Mouse (Mus musculus) hindbrain, embryonic 13.5 days (tissue): Measurements from ENCODE around the gene Prmt3. TPM values are rescaled to one million over a fixed set of nuclear protein-coding genes. Genes with fewer than 3 reads are reported as not detected.

ENCODE experiments used
- ATAC-seq: fragments of 200-750 bp; cut with Nextera tagmentation; 2 replicates; pipeline ENCODE4 v1.8.0; 2017; ENCODE audit warnings: moderate TSS enrichment; ENCODE audit not compliant: low FRiP score
- H3K27ac ChIP-seq: fragments of 300-500 bp; sonication (generic); 2 replicates; pipeline ENCODE4 v1.5.1; 2015; ENCODE audit warnings: inconsistent platforms, mild to moderate bottlenecking, moderate library complexity
- H3K27me3 ChIP-seq: fragments of 300-500 bp; sonication (generic); 2 replicates; pipeline ENCODE4 v1.6.1; 2015; ENCODE audit warnings: mild to moderate bottlenecking, inconsistent platforms
- H3K36me3 ChIP-seq: fragments of 300-500 bp; sonication (generic); 2 replicates; pipeline ENCODE4 v1.6.1; 2015; ENCODE audit warnings: mild to moderate bottlenecking, inconsistent platforms
- H3K4me1 ChIP-seq: fragments of 300-500 bp; sonication (generic); replicated peaks from 2 replicates; pipeline ENCODE4 v1.6.1; 2015; ENCODE audit warnings: inconsistent platforms
- H3K4me2 ChIP-seq: fragments of 300-500 bp; sonication (generic); 2 replicates; pipeline ENCODE4 v1.6.1; 2015; ENCODE audit warnings: inconsistent platforms, mild to moderate bottlenecking, moderate library complexity
- H3K4me3 ChIP-seq: fragments of 300-500 bp; sonication (generic); 2 replicates; pipeline ENCODE4 v1.5.1; 2015; ENCODE audit warnings: mild to moderate bottlenecking, inconsistent platforms
- H3K9ac ChIP-seq: fragments of 300-500 bp; sonication (generic); 2 replicates; pipeline ENCODE4 v1.6.1; 2015; ENCODE audit warnings: mild to moderate bottlenecking, inconsistent platforms
- H3K9me3 ChIP-seq: fragments of 300-500 bp; sonication (generic); 2 replicates; pipeline ENCODE4 v1.6.1; 2016; ENCODE audit warnings: inconsistent platforms
- WGBS: fragments of 180-500 bp; shearing (Covaris S2); methylation state at CpG from one replicate; pipeline ENCODE4 v1.1.7; 2015; 5-methylcytosine and 5-hydroxymethylcytosine counted together
- polyA plus RNA-seq: library from polyadenylated mRNA; unstranded; fragments of >200 nt; fragmentation: Nextera tagmentation; extraction: Ambion mirVana; gene quantifications from 2 replicates; pipeline ENCODE4 v1.2.1, GENCODE M21; 2015

The Prmt3 gene
- polyA plus RNA-seq, 1 experiment from 2014 or later: 50.8 TPM

DNA sequence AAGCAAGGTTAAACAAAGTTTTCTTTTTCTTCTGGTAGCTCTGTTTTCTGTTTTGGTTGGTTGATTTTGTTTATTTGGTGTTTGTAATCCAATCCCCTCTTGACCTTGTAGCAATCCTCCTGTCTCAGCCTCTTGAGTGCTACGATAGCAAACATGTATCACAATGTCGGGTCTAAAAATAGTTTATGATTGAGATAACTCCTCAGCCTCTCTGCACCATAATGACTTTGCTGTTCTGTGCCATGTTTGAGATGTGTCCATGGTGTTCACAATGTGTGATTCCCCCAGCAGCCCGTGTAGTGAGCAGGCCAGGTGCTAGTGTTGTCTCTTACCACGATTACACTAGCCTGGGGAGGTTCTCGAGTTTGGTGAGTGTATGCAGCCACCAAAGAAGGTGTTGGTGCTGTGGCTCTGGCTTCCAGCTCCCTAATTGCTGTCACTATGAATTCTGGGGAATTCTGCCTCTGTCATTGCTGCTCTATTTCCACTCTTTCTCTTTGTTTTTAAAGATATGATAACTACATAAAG, 26.6 kb downstream of the Prmt3 start:
- Histone ChIP-seq H3K9me3 (no peaks in the 10 kb centered on the region), H3K27me3 (no peaks in the 10 kb centered on the region), H3K4me1 (peaks cover 14% of the 10 kb centered on the region), H3K4me2 (no peak overlapping the region), H3K9ac (no peak overlapping the region), H3K36me3 (peaks cover 18% of the 10 kb centered on the region), H3K4me3 (no peak overlapping the region), H3K27ac (no peak overlapping the region)
- WGBS: 86% methylated on average over 5 of the region's 5 CpGs
- no peak for ATAC-seq

DNA sequence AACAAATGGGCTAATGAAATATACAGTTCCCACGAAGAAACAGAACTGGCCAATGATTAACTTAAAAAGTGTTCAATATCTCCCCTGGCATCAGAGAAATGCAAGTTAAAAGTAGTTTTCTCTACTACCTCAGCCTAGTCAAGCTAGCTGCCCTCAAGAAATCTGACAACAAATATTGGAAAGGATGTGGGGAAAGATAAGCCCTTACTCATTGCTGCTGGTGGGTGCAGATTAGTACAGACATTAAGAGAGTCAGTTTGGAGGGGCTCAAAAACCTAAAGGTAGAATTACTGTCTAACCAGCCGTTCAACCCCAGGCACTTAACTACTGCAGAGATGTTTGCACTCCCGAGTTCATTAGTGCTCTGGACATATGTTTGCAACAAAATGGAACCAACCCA, 27.5 kb downstream of the Prmt3 start:
- 70% methylated on average over 3 of the region's 3 CpGs for WGBS

DNA sequence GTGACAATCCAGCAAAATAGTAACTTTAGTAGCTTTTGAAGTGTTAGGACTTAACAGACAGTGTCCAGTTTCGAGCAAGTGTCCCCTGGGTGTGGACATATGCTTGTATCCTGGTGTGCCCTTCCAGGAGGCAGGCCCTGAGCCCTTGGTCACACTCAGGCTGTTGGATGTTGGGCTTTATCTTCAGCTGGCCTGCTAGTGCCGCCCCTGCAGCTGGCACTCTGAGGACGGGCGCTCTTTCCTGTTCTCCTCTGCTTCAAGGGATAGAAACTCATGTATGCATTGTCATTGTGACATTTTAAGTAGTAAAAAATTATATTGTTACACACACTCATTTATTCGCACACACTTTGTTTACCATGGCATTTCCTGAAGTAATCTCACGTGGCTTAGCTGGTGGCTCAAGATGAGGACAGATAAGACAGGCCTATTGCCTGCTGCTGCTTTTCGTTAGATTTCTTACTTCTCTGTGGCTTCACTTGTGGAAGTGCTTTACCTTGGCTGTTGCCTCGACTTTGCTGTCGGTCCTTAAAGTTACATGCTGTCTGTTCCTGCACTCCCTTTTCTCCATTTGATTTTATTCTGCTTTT, 29.0 kb downstream of the Prmt3 start:
- H3K4me2 ChIP-seq: no peak overlapping the region
- H3K4me3 ChIP-seq: no peak overlapping the region
- WGBS: 86% methylated on average over 9 of the region's 9 CpGs
- H3K27ac ChIP-seq: no peak overlapping the region
- no peak for ATAC-seq
- peaks cover 10% of the 10 kb centered on the region for H3K36me3 ChIP-seq
- no peaks in the 10 kb centered on the region for H3K27me3 ChIP-seq
- no peaks in the 10 kb centered on the region for H3K9me3 ChIP-seq
- peaks cover 14% of the 10 kb centered on the region for H3K4me1 ChIP-seq
- no peak overlapping the region for H3K9ac ChIP-seq

More for the DNA sequence above, 27.5 kb downstream of the Prmt3 start:
- no peak for ATAC-seq
- Histone ChIP-seq H3K9ac (no peak overlapping the region), H3K4me2 (no peak overlapping the region), H3K4me1 (peaks cover 14% of the 10 kb centered on the region), H3K36me3 (peaks cover 10% of the 10 kb centered on the region), H3K9me3 (no peaks in the 10 kb centered on the region), H3K4me3 (no peak overlapping the region), H3K27ac (no peak overlapping the region), H3K27me3 (no peaks in the 10 kb centered on the region)

- 70% methylated on average over 17 of the region's 17 CpGs for WGBS
- Histone ChIP-seq H3K27me3 (no peaks in the 10 kb centered on the region), H3K4me2 (no peak overlapping the region), H3K4me3 (no peak overlapping the region), H3K36me3 (peaks cover 10% of the 10 kb centered on the region), H3K27ac (peak overlapping the region; percentile 58; the same call in 1 of the 2 replicates), H3K4me1 (peaks cover 14% of the 10 kb centered on the region), H3K9ac (no peak overlapping the region), H3K9me3 (no peaks in the 10 kb centered on the region)
- ATAC-seq: peak; percentile 54
Measured at GRCm38 (mm10) chr7:49807846-49808622, 29.9 kb downstream of the Prmt3 start.

DNA sequence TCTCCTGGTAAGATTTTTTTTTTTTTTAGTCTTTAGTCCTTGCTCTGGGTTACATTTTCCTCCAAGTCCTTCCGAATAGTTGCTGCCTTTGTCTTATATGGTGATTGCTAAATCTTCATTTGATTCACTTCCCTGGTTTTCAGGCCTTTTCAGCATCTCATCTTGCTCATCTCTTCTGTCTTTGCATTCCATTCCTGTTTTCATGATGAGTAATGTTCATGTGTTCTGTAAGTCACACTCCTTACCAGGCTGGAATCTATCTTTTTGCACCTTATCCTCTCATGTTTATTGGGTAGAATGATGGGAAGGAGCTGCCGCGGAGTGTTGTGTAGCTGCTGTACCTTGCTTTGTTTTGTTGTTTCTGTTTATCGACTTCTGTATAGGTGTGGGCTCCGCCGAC, 31.0 kb downstream of the Prmt3 start:
- Histone ChIP-seq H3K4me2 (no peak overlapping the region), H3K27me3 (no peaks in the 10 kb centered on the region), H3K9me3 (no peaks in the 10 kb centered on the region), H3K36me3 (peaks cover 10% of the 10 kb centered on the region), H3K9ac (no peak overlapping the region), H3K4me3 (no peak overlapping the region), H3K27ac (no peak overlapping the region), H3K4me1 (peaks cover 14% of the 10 kb centered on the region)
- 89% methylated on average over 6 of the region's 6 CpGs for WGBS
- ATAC-seq: no peak

DNA sequence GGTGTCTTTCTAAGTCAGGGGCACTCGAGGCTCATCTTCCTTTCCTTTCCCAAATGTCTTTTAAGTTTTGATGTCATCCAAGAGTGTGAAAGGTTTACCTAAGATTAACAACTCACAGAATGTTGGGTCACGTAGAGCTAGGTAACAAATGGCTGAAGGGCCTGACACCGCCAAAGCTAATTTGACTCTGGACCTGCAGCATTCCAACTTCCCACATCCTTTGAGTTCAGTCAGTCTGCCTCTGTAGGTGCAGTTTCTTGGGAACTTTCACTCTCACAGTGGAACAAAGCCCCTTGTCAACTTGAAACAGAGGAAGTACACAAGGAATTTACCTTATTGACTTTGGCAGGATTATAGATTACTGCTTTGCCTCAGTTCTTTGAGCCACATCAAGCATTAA, 31.4 kb downstream of the Prmt3 start:
- no peak for ATAC-seq
- WGBS: 66% methylated on average over 3 of the region's 3 CpGs

GRCm38 (mm10) chr7:49811346-49811745, 33.2 kb downstream of the Prmt3 start:
- Histone ChIP-seq H3K27ac (no peak overlapping the region), H3K4me3 (no peak overlapping the region), H3K4me1 (peaks cover 14% of the 10 kb centered on the region), H3K27me3 (no peaks in the 10 kb centered on the region), H3K9me3 (no peaks in the 10 kb centered on the region), H3K4me2 (no peak overlapping the region), H3K36me3 (peaks cover 19% of the 10 kb centered on the region), H3K9ac (no peak overlapping the region)
- 62% methylated on average over 4 of the region's 4 CpGs for WGBS
- ATAC-seq: 0 out of 2 replicates have a peak, but pooled peaks have one; percentile 16

More for the DNA sequence above, 31.4 kb downstream of the Prmt3 start:
- peaks cover 12% of the 10 kb centered on the region for H3K36me3 ChIP-seq
- no peak overlapping the region for H3K4me3 ChIP-seq
- no peaks in the 10 kb centered on the region for H3K27me3 ChIP-seq
- H3K4me2 ChIP-seq: no peak overlapping the region
- H3K9me3 ChIP-seq: no peaks in the 10 kb centered on the region
- peaks cover 14% of the 10 kb centered on the region for H3K4me1 ChIP-seq
- no peak overlapping the region for H3K9ac ChIP-seq
- H3K27ac ChIP-seq: no peak overlapping the region

DNA sequence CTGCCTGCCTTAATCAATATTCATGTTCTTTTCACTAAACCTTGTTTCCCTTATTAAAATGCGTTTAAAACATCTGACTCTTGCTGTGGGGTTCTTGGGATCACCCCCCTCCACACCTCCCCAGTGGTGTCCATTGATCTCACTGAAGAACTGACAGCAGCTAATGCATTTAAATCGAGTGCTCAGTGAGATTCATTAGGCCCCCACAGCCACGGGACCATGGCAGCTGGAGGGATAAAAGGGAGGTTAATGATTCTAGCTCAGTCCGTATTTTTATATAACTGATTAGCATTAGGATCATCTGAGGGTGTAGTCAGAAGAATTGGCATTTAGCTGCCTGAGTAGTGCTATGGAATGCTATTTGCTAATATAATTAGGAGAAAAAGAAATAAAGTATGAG, 41.2 kb downstream of the Prmt3 start:
- WGBS: 13% methylated on average over 4 of the region's 4 CpGs
- Histone ChIP-seq H3K4me3 (no peak overlapping the region), H3K9ac (no peak overlapping the region), H3K9me3 (no peaks in the 10 kb centered on the region), H3K27me3 (no peaks in the 10 kb centered on the region), H3K36me3 (peaks cover 15% of the 10 kb centered on the region), H3K4me1 (peaks cover 28% of the 10 kb centered on the region), H3K4me2 (no peak overlapping the region), H3K27ac (peak overlapping the region; percentile 76; the same call in 1 of the 2 replicates)
- peak; percentile 64; the same call in 1 of the 2 replicates for ATAC-seq

DNA sequence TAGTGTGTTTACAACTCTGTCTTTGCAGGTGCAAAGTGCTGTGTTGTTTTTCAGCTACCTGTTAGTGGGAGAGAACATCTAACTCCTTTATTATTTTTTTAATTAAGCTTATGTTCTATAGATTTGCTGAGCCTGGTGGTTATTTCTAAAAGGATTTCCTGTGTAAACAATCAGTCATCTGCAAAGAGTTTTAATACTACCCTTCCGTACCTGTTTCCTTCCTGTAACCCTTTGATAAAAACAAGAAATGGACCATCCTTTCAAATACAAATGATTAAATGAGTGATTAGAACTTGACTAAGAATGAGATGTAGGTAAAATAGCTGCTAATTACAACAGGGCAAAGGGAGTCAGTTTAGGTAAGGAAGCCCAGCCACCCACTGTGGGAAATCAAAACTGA, 43.2 kb downstream of the Prmt3 start:
- no peak overlapping the region for H3K4me2 ChIP-seq
- H3K9me3 ChIP-seq: no peaks in the 10 kb centered on the region
- no peak overlapping the region for H3K9ac ChIP-seq
- H3K27me3 ChIP-seq: no peaks in the 10 kb centered on the region
- no peak for ATAC-seq
- WGBS: 65% methylated on average over 1 of the region's 1 CpGs
- no peak overlapping the region for H3K4me3 ChIP-seq
- H3K27ac ChIP-seq: no peak overlapping the region
- peaks cover 28% of the 10 kb centered on the region for H3K4me1 ChIP-seq
- peaks cover 7% of the 10 kb centered on the region for H3K36me3 ChIP-seq

GRCm38 (mm10) chr7:49822028-49822427, 43.9 kb downstream of the Prmt3 start:
- H3K36me3 ChIP-seq: peaks cover 13% of the 10 kb centered on the region
- no peak overlapping the region for H3K4me2 ChIP-seq
- H3K27me3 ChIP-seq: no peaks in the 10 kb centered on the region
- H3K4me3 ChIP-seq: no peak overlapping the region
- H3K27ac ChIP-seq: peak overlapping the region; percentile 37; the same call in 1 of the 2 replicates
- 87% methylated on average over 2 of the region's 2 CpGs for WGBS
- H3K4me1 ChIP-seq: peaks cover 28% of the 10 kb centered on the region
- H3K9ac ChIP-seq: no peak overlapping the region
- ATAC-seq: no peak
- no peaks in the 10 kb centered on the region for H3K9me3 ChIP-seq

- ATAC-seq: no peak
- H3K4me2 ChIP-seq: no peak overlapping the region
- 47% methylated on average over 4 of the region's 4 CpGs for WGBS
Measured at GRCm38 (mm10) chr7:49823595-49823994, 45.4 kb downstream of the Prmt3 start.

DNA sequence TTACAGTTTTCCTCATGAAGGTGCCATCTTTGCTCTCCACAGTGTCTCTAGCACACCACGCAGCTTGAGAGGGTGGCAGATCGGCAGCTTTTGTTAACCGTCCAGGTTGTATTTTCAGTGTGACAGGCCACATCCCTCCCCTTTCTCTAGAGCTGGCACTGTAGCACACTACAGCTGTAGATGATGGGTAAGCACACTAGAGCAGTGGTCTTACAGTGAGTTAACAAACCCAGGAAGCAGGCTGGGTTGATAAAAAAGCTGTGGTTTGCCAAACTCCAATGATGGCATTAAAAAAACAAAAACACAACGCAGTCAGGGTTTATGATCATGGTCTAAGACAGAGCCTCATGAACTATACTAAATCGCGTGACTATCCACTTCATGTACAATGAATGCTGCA, 45.9 kb downstream of the Prmt3 start:
- ATAC-seq: no peak
- H3K27ac ChIP-seq: 0 out of 2 replicates have a peak overlapping the region, but pooled peaks have one; percentile 40
- H3K4me3 ChIP-seq: no peak overlapping the region
- WGBS: 88% methylated on average over 6 of the region's 6 CpGs
- H3K4me1 ChIP-seq: peaks cover 21% of the 10 kb centered on the region
- peaks cover 25% of the 10 kb centered on the region for H3K36me3 ChIP-seq
- no peak overlapping the region for H3K9ac ChIP-seq
- H3K9me3 ChIP-seq: no peaks in the 10 kb centered on the region
- no peak overlapping the region for H3K4me2 ChIP-seq
- H3K27me3 ChIP-seq: no peaks in the 10 kb centered on the region

More at GRCm38 (mm10) chr7:49823595-49823994, 45.4 kb downstream of the Prmt3 start:
- Histone ChIP-seq H3K36me3 (peaks cover 21% of the 10 kb centered on the region), H3K9me3 (no peaks in the 10 kb centered on the region), H3K27ac (0 out of 2 replicates have a peak overlapping the region, but pooled peaks have one; percentile 40), H3K9ac (no peak overlapping the region), H3K4me1 (peaks cover 25% of the 10 kb centered on the region), H3K27me3 (no peaks in the 10 kb centered on the region), H3K4me3 (no peak overlapping the region)
